Mouse (Mus musculus) kidney, embryonic 15.5 days (tissue): ENCODE data around the gene Ghdc. TPM values are rescaled to one million over a fixed set of nuclear protein-coding genes. Genes with fewer than 3 reads are reported as not detected.

Source experiments
- ATAC-seq: fragments of 200-750 bp; cut with Nextera tagmentation; replicated peaks from 2 replicates; pipeline ENCODE4 v1.8.0; 2017; ENCODE audit warnings: moderate TSS enrichment; ENCODE audit not compliant: low FRiP score
- H3K27ac ChIP-seq: fragments of 300-500 bp; sonication (generic); 2 replicates; pipeline ENCODE4 v1.5.1; 2015; ENCODE audit warnings: mild to moderate bottlenecking, inconsistent platforms
- H3K27me3 ChIP-seq: fragments of 300-500 bp; sonication (generic); 2 replicates; pipeline ENCODE4 v1.6.1; 2015; ENCODE audit warnings: inconsistent platforms
- H3K36me3 ChIP-seq: fragments of 300-500 bp; sonication (generic); 2 replicates; pipeline ENCODE4 v1.6.1; 2015; ENCODE audit warnings: inconsistent platforms
- H3K4me1 ChIP-seq: fragments of 300-500 bp; sonication (generic); 2 replicates; pipeline ENCODE4 v1.6.1; 2015; ENCODE audit warnings: inconsistent platforms
- H3K4me2 ChIP-seq: fragments of 300-500 bp; sonication (generic); 2 replicates; pipeline ENCODE4 v1.6.1; 2015; ENCODE audit warnings: moderate library complexity, mild to moderate bottlenecking, inconsistent platforms
- H3K4me3 ChIP-seq: fragments of 300-500 bp; sonication (generic); replicated peaks from 2 replicates; pipeline ENCODE4 v1.5.1; 2015; ENCODE audit warnings: mild to moderate bottlenecking, inconsistent platforms
- H3K9ac ChIP-seq: fragments of 300-500 bp; sonication (generic); 2 replicates; pipeline ENCODE4 v1.6.1; 2015; ENCODE audit warnings: mild to moderate bottlenecking, inconsistent platforms
- H3K9me3 ChIP-seq: fragments of 300-500 bp; sonication (generic); replicated peaks from 2 replicates; pipeline ENCODE4 v1.6.1; 2016; ENCODE audit warnings: inconsistent platforms
- WGBS: fragments of 180-500 bp; shearing (Covaris S2); methylation state at CpG from one replicate; pipeline ENCODE4 v1.1.7; 2015; ENCODE audit warnings: mixed read lengths; 5-methylcytosine and 5-hydroxymethylcytosine counted together
- polyA plus RNA-seq: library from polyadenylated mRNA; unstranded; fragments of >200 nt; fragmentation: Nextera tagmentation; extraction: Ambion mirVana; gene quantifications from 2 replicates; pipeline ENCODE4 v1.2.1, GENCODE M21; 2015

Gene Ghdc
- polyA plus RNA-seq, 1 experiment from 2014 or later, result 7.9 TPM

GRCm38 (mm10) chr11:100780247-100780646 is 9.5 kb upstream of the Ghdc start:
- Histone ChIP-seq H3K27ac (no peak overlapping the region), H3K27me3 (no peaks in the 10 kb centered on the region), H3K4me3 (no peak overlapping the region), H3K4me1 (no peaks in the 10 kb centered on the region), H3K9me3 (no peaks in the 10 kb centered on the region), H3K4me2 (no peak overlapping the region), H3K9ac (no peak overlapping the region), H3K36me3 (peaks cover 33% of the 10 kb centered on the region)
- ATAC-seq, result no peak
- WGBS, result 76% methylated on average over 8 of the region's 8 CpGs

GRCm38 (mm10) chr11:100778069-100778468 is 7.3 kb upstream of the Ghdc start:
- WGBS, result 76% methylated on average over 3 of the region's 3 CpGs
- no peaks in the 10 kb centered on the region for H3K27me3 ChIP-seq
- no peak overlapping the region for H3K9ac ChIP-seq
- H3K4me1 ChIP-seq, result no peaks in the 10 kb centered on the region
- no peak overlapping the region for H3K27ac ChIP-seq
- no peaks in the 10 kb centered on the region for H3K9me3 ChIP-seq
- no peak overlapping the region for H3K4me2 ChIP-seq
- no peak overlapping the region for H3K4me3 ChIP-seq
- peaks cover 19% of the 10 kb centered on the region for H3K36me3 ChIP-seq
- ATAC-seq, result no peak

DNA sequence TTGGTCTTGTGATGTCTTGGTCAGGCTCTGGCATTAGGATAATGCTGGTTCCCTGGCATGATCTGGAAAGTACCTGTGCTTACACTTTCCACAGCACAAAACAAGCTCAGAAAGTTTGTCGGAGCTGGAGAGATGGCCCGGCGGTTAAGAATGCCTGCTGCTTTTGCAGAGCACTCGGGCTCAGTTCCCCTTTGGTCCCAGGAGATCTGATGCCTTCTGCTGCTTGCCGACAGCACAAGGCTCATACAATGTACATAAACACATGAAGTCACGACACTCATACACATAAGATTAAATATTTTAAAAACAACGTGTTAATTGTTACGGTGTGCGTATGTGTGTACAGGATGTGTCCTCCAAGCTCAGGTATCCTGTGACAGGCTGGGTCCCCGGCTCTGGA is 5.2 kb upstream of the Ghdc start:
- Histone ChIP-seq H3K9me3 (no peaks in the 10 kb centered on the region), H3K27ac (no peak overlapping the region), H3K4me3 (no peak overlapping the region), H3K36me3 (no peaks in the 10 kb centered on the region; the same call in 1 of the 2 replicates), H3K4me2 (no peak overlapping the region), H3K4me1 (no peaks in the 10 kb centered on the region), H3K27me3 (no peaks in the 10 kb centered on the region), H3K9ac (no peak overlapping the region)
- no peak for ATAC-seq
- WGBS, result 84% methylated on average over 10 of the region's 10 CpGs

DNA sequence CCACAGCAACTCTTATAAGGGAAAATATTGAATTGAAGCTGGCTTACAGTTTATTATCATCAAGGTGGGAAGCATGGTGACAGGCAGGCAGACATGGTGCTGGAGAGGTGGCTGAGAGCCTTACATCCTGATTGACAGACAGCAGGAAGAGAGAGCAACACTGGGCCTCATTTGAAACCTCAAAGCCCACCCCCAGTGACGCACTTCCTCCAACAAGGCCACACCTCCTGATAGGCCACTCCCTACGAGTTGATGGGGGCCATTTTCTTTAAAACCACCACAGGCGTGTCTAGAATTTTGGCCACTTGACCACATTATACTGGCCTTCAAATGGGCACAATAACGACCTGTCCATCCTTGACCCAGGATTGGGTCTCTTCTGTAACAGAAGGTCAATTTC is 3.5 kb upstream of the Ghdc start:
- no peak for ATAC-seq
- Histone ChIP-seq H3K9me3 (no peaks in the 10 kb centered on the region), H3K9ac (no peak overlapping the region), H3K4me1 (peaks cover 7% of the 10 kb centered on the region), H3K4me2 (no peak overlapping the region), H3K36me3 (no peaks in the 10 kb centered on the region; the same call in 1 of the 2 replicates), H3K27ac (no peak overlapping the region), H3K27me3 (no peaks in the 10 kb centered on the region), H3K4me3 (no peak overlapping the region)
- 87% methylated on average over 4 of the region's 4 CpGs for WGBS

DNA sequence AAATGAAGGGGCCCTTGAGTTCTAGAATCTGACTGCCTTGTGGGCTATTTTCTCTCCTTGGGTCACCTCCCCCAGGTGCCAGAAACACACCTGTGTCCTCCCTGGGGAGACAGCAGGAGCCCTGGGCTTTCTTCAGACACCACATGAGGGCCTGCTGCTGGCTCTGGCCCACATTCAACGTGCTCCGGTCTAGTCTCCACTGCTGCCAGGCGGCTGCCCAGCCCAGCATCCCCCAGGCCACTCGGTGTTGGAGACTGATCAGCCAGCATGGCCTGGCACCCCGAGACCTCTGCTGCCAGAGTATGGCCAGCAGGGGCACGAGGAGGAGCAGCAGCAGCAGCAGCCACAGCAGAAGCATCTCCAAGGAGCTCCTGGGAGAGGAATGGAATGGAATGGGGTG is 777 bp downstream of the Ghdc start:
- ATAC-seq, result no peak
- Histone ChIP-seq H3K4me3 (peak overlapping the region; percentile 65), H3K4me2 (peak overlapping the region; percentile 67), H3K27me3 (no peaks in the 10 kb centered on the region), H3K4me1 (peaks cover 7% of the 10 kb centered on the region), H3K9ac (peak overlapping the region; percentile 63), H3K36me3 (no peaks in the 10 kb centered on the region), H3K9me3 (no peaks in the 10 kb centered on the region), H3K27ac (peak overlapping the region; percentile 33; the same call in 1 of the 2 replicates)
- 52% methylated on average over 6 of the region's 6 CpGs for WGBS

DNA sequence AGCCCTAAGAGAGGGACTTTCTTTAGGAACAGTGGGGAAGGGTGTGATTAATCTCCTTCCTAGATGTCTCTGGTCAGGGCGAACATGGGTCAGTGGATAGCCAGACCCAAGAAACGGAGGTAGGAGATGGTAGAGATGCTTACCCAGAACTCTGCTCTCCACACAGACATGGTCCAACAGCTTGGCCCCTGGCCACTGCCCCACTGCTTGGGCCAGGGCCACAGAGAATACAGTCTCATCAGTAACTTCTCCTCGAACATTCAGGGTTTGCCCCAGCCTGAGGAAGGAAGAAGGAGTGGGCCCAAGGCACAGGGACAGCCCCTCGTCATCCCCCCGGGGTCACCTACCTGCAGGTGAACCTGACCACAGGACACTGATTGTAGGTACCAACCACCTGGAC is 2.9 kb downstream of the Ghdc start:
- Histone ChIP-seq H3K27ac (no peak overlapping the region), H3K4me3 (no peak overlapping the region), H3K27me3 (peaks cover 2% of the 10 kb centered on the region; the same call in 1 of the 2 replicates), H3K4me2 (no peak overlapping the region), H3K4me1 (peaks cover 7% of the 10 kb centered on the region), H3K9me3 (no peaks in the 10 kb centered on the region), H3K9ac (no peak overlapping the region), H3K36me3 (no peaks in the 10 kb centered on the region)
- no peak for ATAC-seq
- WGBS, result 85% methylated on average over 5 of the region's 5 CpGs

GRCm38 (mm10) chr11:100766726-100767125 is 4.0 kb downstream of the Ghdc start:
- H3K4me3 ChIP-seq, result no peak overlapping the region
- no peak overlapping the region for H3K27ac ChIP-seq
- no peak overlapping the region for H3K4me2 ChIP-seq
- H3K27me3 ChIP-seq, result peaks cover 14% of the 10 kb centered on the region
- no peaks in the 10 kb centered on the region for H3K36me3 ChIP-seq
- no peak overlapping the region for H3K9ac ChIP-seq
- no peaks in the 10 kb centered on the region for H3K9me3 ChIP-seq
- ATAC-seq, result no peak
- WGBS, result 79% methylated on average over 9 of the region's 9 CpGs
- peaks cover 11% of the 10 kb centered on the region for H3K4me1 ChIP-seq

DNA sequence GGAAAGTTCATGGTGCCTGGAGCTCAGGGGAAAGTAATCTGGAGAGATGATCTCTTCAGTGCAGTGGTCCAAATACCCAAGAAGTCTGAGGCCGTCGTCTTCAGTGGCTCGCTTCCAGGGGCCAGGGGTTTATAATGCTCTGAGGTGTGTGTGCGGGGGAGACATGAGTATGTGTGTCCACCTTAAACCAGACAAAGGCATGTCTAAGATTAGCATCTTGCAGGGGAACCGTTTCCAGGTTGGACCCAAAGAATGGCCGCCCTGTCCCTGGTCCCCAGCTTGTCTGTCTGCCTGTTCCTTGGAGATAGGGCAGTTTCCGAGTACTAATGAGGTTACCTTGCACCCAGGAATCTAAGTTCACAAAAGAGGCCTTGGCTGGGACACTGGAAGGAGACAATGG is 7.9 kb downstream of the Ghdc start, which contains the start of gene Hcrt:
Gene Hcrt (minus strand): TSS at position 101 of the 400 bp plus-strand sequence.
- WGBS, result 76% methylated on average over 7 of the region's 7 CpGs
- no peaks in the 10 kb centered on the region for H3K9me3 ChIP-seq
- peak within 1 kb of the TSS; percentile 19; the same call in 1 of the 2 replicates for H3K9ac ChIP-seq

GRCm38 (mm10) chr11:100761547-100762045 is 9.2 kb downstream of the Ghdc start:
- Histone ChIP-seq H3K36me3 (no peaks in the 10 kb centered on the region), H3K9me3 (no peaks in the 10 kb centered on the region), H3K27me3 (peaks cover 50% of the 10 kb centered on the region), H3K4me3 (peak overlapping the region; percentile 41), H3K9ac (peak overlapping the region; percentile 19; the same call in 1 of the 2 replicates), H3K27ac (no peak overlapping the region), H3K4me1 (peaks cover 21% of the 10 kb centered on the region), H3K4me2 (peak overlapping the region; percentile 69)
- under 1% methylated on average over 27 of the region's 27 CpGs for WGBS
- ATAC-seq, result peak; percentile 76

More for the DNA sequence above, 7.9 kb downstream of the Ghdc start, which contains the start of gene Hcrt:
- Histone ChIP-seq H3K4me2 (peak within 1 kb of the TSS; percentile 69), H3K4me1 (peaks cover 21% of the 10 kb centered on the region), H3K27ac (no peak within 1 kb of the TSS), H3K36me3 (no peaks in the 10 kb centered on the region), H3K4me3 (peak within 1 kb of the TSS; percentile 41), H3K27me3 (peaks cover 45% of the 10 kb centered on the region)
- ATAC-seq, result no peak

DNA sequence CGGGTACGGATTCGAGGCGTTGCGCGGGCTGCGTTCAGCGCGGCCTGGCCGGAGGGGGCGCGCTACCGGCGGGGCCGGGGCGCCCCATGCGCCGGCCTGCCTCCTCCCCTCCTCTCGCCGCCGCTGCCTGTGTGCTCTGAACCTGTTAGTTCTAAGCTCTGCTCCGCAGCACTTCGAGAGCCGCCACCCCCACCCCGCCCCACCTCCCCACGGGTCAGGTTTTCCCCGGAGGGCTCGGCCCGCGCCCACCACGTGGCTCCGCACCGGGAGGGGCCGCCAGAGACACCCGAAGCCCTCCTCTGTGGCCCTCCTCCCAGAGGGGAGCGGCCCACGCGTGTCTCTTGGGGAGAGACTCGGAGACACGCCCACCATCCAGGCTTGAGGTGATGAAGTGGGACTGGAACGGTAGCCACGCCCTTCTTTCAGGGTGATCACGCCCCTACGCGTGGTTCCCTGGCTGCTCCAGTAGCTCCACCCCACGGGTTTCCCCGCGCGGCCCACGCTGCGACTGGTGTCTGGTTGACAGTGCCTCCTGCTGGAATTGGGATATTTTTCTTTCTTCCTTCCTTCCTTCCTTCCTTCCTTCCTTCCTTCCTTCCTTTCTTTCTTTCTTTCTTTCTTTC is 11.0 kb downstream of the Ghdc start, which contains the start of gene Kcnh4:
Gene Kcnh4 (minus strand): TSS at position 332 of the 623 bp plus-strand sequence.
- 2% methylated on average over 51 of the region's 51 CpGs for WGBS
- Histone ChIP-seq H3K4me2 (peak within 1 kb of the TSS; percentile 68), H3K9ac (no peak within 1 kb of the TSS), H3K27ac (no peak within 1 kb of the TSS), H3K4me3 (peak within 1 kb of the TSS; percentile 37), H3K27me3 (peaks cover 58% of the 10 kb centered on the region), H3K9me3 (no peaks in the 10 kb centered on the region), H3K4me1 (peaks cover 21% of the 10 kb centered on the region), H3K36me3 (no peaks in the 10 kb centered on the region)
- no peak for ATAC-seq

DNA sequence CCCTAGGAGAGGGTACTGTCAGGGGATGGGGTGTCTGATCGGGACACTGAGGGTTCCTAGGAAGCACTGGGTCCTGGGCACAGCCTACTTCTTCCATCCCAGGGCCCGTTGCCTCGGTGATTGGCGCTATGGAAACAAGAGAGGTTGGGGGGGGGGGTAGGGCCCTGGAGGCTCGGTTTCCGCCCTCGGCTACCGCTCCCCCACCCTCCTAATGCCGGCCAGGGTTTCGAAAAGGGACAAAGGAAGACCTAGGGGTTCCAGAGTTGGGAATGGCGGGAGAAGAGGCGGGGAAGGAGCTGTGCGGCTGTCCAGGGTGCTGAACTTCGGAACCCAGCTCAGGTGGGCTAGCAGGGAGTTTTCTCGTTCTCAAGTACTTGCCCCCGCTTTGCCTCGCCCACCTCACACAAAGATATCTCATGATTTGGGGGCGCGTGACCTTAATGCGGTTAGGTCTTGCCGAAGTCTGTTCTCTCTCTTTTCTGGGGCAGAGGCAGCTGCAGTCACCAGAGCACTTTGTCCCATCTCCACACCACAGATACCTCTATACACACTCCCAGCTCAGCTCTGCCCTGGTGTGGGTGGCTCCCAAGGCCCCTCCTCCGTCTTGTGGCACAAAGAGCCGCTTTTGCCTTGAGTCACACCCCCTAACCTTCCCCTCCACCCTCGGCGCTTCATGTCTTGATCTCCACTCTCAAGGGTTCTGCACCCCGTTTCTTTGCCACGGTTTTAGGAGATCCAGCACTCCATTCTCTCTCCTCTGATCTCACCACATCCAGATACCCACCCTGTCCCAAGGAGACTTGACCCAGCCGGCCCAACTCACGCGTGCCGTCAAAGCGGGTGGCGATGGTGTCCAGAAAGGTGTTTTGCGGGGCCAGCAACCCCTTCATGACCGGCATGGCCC is 11.8 kb downstream of the Ghdc start:
- H3K4me2 ChIP-seq, result peak overlapping the region; percentile 68
- H3K9me3 ChIP-seq, result no peaks in the 10 kb centered on the region
- WGBS, result 2% methylated on average over 34 of the region's 35 CpGs
- H3K4me1 ChIP-seq, result peaks cover 21% of the 10 kb centered on the region
- H3K27me3 ChIP-seq, result peaks cover 58% of the 10 kb centered on the region
- no peak overlapping the region for H3K27ac ChIP-seq
- H3K36me3 ChIP-seq, result no peaks in the 10 kb centered on the region
- no peak for ATAC-seq
- no peak overlapping the region for H3K9ac ChIP-seq
- H3K4me3 ChIP-seq, result peak overlapping the region; percentile 37

DNA sequence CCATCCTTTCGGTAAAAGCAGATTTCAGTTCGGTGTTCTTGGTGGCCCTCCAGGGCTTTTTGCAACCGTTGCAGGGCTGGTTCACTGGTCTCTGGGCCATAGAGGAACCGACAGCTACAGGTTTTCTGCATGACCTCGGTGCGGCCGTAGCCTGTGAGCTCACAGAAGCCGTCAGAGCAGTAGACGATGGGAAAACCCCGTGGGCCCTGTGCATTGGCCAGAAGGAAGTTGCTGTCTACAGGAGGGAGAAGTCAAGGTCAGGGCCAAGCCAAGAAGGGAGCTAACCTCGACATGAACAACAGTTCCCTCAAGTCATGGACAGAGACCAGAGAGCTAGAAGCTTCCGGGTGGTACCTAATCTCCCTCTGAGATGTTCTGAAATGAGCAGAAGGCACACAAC is 13.2 kb downstream of the Ghdc start:
- H3K36me3 ChIP-seq, result no peaks in the 10 kb centered on the region
- peaks cover 21% of the 10 kb centered on the region for H3K4me1 ChIP-seq
- H3K4me2 ChIP-seq, result no peak overlapping the region
- no peak for ATAC-seq
- H3K9ac ChIP-seq, result no peak overlapping the region
- H3K4me3 ChIP-seq, result no peak overlapping the region
- peaks cover 56% of the 10 kb centered on the region for H3K27me3 ChIP-seq
- H3K9me3 ChIP-seq, result no peaks in the 10 kb centered on the region
- no peak overlapping the region for H3K27ac ChIP-seq
- 86% methylated on average over 12 of the region's 12 CpGs for WGBS
